12 mouse cellular contexts compared by ENCODE assay signal in the genomic region with DNA sequence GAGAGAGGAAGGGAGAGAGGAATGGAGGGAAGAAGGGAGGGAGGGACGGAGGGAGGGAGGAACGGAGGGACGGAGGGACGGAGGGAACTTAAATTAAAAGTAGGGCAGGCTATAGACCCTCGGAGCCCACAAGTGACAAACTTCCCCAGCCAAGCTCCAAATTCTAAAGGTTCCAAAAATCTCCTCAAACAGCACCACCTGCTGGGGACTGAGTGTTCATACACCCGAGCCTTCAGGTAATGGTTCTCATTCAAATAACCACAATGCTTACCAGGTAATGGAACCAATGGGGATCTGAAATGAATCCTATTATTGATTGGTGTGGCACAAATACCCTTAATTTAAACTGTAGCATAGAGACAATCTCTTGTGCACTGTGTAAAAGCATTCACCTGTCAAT.
DNase-seq lines count a peak whose midpoint lies in the region; ATAC-seq and TF ChIP-seq lines count a peak whose summit lies in the region.
"Had no signal": no experiment of that assay in that cellular context is flagged by ENCODE, and none has a peak within 500 bp of the region (broad histone marks: within the 10 kb centered on the region; RNA-seq: fewer than 3 reads in every experiment).

No protein-coding gene starts in this region.

- TF ChIP-seq CTCF in forebrain, postnatal 0 days (IDR thresholded peaks at IDR 0.05; ENCODE audit: low read depth): peak; percentile 51

- H3K27me3 ChIP-seq in forebrain, postnatal 0 days (ENCODE audit: insufficient read depth, low read length): no peaks in the 10 kb centered on the region
- no peaks in the 10 kb centered on the region for H3K27me3 ChIP-seq in forebrain, embryonic 10.5 days (ENCODE audit: poor library complexity, severe bottlenecking)

- peak; percentile 40 for DNase-seq in forebrain, postnatal 0 days
- no peak for DNase-seq in forebrain, embryonic 10.5 days (ENCODE audit: extremely low spot score, low spot score)
- peak; percentile 5 for DNase-seq in left cerebral cortex, postnatal 4 days
- no peak for DNase-seq in left cerebral cortex, postnatal 14 days (ENCODE audit: low spot score in 2 of 2)
- peak; percentile 44 for DNase-seq in ES-E14 (ENCODE audit: low read depth, low spot score)
- DNase-seq in embryo, embryonic 10.5 days (ENCODE audit: low spot score): peak; percentile 50
- no peak for DNase-seq in c-Kit-positive CD71-positive TER-119-positive erythroid progenitor cells, embryonic 14.5 days (ENCODE audit: low spot score)
- DNase-seq in T-cell, adult 2 months (ENCODE audit: low spot score): no peak
- DNase-seq: cerebellum, adult 2 months; heart, postnatal 14 days; kidney, postnatal 10 days had no signal

- intact Hi-C loops in left cerebral cortex, postnatal 4 days (cut with DNase I): no loop called here
- intact Hi-C loops in left cerebral cortex, postnatal 14 days (cut with DNase I): no loop called here

- no peak overlapping the region for H3K9ac ChIP-seq in forebrain, postnatal 0 days
- H3K9ac ChIP-seq in ES-E14 (ENCODE audit: insufficient read depth, low read depth, low read length, poor library complexity, severe bottlenecking): no peak overlapping the region

- H3K4me1 ChIP-seq in forebrain, postnatal 0 days (ENCODE audit: insufficient read depth): no peaks in the 10 kb centered on the region
- H3K4me1 ChIP-seq in forebrain, embryonic 10.5 days: no peaks in the 10 kb centered on the region
- H3K4me1 ChIP-seq in ES-E14 (ENCODE audit: control insufficient read depth in 2 of 2, insufficient read depth in 2 of 2, low read length in 2 of 2, poor library complexity in 1 of 2): no peaks in the 10 kb centered on the region

- 61% methylated on average over 6 of the region's 6 CpGs for WGBS in forebrain, postnatal 0 days
- 50% methylated on average over 6 of the region's 6 CpGs for WGBS in forebrain, embryonic 10.5 days

- no peak for ATAC-seq in forebrain, postnatal 0 days

- H3K9me3 ChIP-seq in forebrain, postnatal 0 days (ENCODE audit: low read length): no peaks in the 10 kb centered on the region
- H3K9me3 ChIP-seq in forebrain, embryonic 10.5 days: no peaks in the 10 kb centered on the region
- H3K9me3 ChIP-seq in ES-E14 (ENCODE audit: control insufficient read depth, insufficient read depth, low read depth, low read length): no peaks in the 10 kb centered on the region

- H3K4me3 ChIP-seq in forebrain, postnatal 0 days (ENCODE audit: low read depth, low read length): no peak overlapping the region
- no peak overlapping the region for H3K4me3 ChIP-seq in forebrain, embryonic 10.5 days
- no peak overlapping the region for H3K4me3 ChIP-seq in ES-E14 (ENCODE audit: insufficient read depth in 1 of 2, low read depth in 1 of 2, low read length in 2 of 2, poor library complexity in 1 of 2, severe bottlenecking in 1 of 2)

- H3K4me2 ChIP-seq in forebrain, postnatal 0 days (ENCODE audit: low read depth): no peak overlapping the region

- H3K36me3 ChIP-seq in forebrain, postnatal 0 days (ENCODE audit: insufficient read depth): no peaks in the 10 kb centered on the region
- H3K36me3 ChIP-seq in forebrain, embryonic 10.5 days (replicated peaks): no peaks in the 10 kb centered on the region
- H3K36me3 ChIP-seq in ES-E14 (ENCODE audit: control insufficient read depth, insufficient read depth, low read length, poor library complexity, severe bottlenecking): no peaks in the 10 kb centered on the region

- in situ Hi-C loops in ES-E14 (cut with MboI; ENCODE audit: low sequenced_read_pairs in 2 of 2, unreplicated experiment in 2 of 2): no loop called here

- no peak overlapping the region for H3K27ac ChIP-seq in forebrain, postnatal 0 days (ENCODE audit: low read depth, low read length)
- no peak overlapping the region for H3K27ac ChIP-seq in forebrain, embryonic 10.5 days
- no peak overlapping the region for H3K27ac ChIP-seq in ES-E14 (ENCODE audit: insufficient read depth, low read depth, low read length, poor library complexity, severe bottlenecking)
- H3K27ac ChIP-seq: macrophage had no signal

TF ChIP-seq in ES-E14, 5 proteins besides CTCF, POLR2A, EP300 and RAD21:
- no peak for TF ChIP-seq CHD2 (IDR thresholded peaks at IDR 0.05; ENCODE audit: low read depth, low read length)
- no peak for TF ChIP-seq ZNF384 (IDR thresholded peaks at IDR 0.05; ENCODE audit: low read depth, low read length)
- TF ChIP-seq HCFC1 (IDR thresholded peaks at IDR 0.05; ENCODE audit: borderline replicate concordance, insufficient read depth, low read length): no peak
- no peak for TF ChIP-seq ZC3H11A (IDR thresholded peaks at IDR 0.05; ENCODE audit: borderline replicate concordance, low read depth, low read length)
- TF ChIP-seq MAFK (IDR thresholded peaks at IDR 0.05; ENCODE audit: insufficient read depth, low read depth, low read length): no peak

Comparison
In these comparisons a context has a peak if more than half of its experiments do, and no peak if none do; other contexts are left out.
1. DNase-seq: peak in forebrain, postnatal 0 days (single experiment), left cerebral cortex, postnatal 4 days (single experiment), ES-E14 (single experiment) and embryo, embryonic 10.5 days (single experiment); none in forebrain, embryonic 10.5 days (single experiment), left cerebral cortex, postnatal 14 days (0 of 2), c-Kit-positive CD71-positive TER-119-positive erythroid progenitor cells, embryonic 14.5 days (single experiment) and T-cell, adult 2 months (single experiment).